Mouse (Mus musculus) kidney, postnatal 25 days (tissue): ENCODE data around the gene Bloc1s5.
A peak's percentile ranks its signal among the peaks of the same experiment; 100 is the strongest.
"Not testable (repeated sequence)": the region's sequence is repeated elsewhere in the genome, so short reads cannot be mapped to it uniquely, and the experiment has no call there.

Experiments
- DNase-seq, 2 experiments: peaks; one replicate each; pipeline ENCODE4 v3.0.0; 2021; ENCODE audit warnings: mixed read lengths in 2 of 2

The Bloc1s5 gene

DNA sequence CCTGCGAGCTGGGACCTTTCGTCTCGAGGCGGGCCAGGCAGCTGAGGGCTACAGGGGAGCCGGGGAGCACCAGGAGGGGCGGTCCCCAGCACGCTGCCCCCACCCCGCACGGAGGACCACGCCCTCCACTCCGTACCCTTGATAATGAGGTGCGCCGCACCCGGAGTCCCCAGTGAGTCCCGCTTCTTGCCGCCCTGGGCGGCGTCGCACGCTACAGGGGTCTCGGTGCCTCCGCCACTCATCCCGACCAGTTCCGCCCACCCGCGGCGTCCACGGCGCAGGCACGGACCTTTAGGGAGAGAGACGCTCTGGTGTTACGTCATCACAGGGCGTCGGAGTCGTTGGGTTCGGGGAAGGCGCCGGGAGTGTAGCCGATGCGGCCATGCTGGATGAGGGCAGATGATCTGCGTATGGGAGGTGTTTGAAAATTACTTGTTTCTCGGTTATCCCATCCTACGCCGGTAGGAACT lies at the start of gene Bloc1s5:
Bloc1s5 (minus strand) TSS at position 310 of the 470 bp plus-strand sequence.
- DNase-seq, result peak; percentile 97 to 98

DNA sequence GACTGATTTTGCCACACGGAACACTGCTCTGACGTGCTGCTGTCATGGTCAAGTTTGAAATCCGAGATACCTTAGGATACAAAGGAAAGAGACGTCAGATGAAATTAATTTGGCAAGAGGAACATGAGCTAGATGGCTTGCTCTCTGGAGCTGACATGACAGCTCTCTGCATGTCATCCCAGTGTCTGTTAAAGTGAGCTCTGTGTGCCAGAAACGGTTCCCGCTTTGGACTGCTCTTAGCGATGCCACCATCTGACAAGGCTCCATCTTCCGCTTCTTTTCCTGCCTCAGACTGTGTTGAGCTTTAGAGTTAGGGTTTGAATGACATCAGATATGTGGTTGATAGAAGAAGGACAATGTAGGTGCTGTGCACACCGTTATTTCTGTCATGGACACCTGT lies 37.4 kb upstream of the Bloc1s5 start:
- no peak for DNase-seq

DNA sequence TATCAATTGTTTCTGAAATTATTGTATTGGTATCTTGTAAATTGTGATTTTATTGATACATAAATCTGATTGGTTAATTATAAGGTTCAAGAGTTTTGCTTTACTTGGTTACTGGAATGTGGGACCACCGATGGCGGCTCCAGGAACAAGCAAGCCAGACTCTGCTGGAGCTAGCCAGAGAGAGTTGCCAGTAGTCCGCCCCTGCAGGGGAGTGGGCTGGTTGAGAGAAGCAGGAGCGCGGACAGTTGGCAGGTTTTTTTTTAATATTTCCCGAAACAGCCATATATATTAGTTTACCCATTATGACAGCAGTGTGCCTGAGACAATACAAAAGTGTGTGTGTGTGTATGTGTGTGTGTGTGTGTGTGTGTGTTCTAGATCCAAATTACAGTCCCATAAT lies 36.5 kb upstream of the Bloc1s5 start:
- not testable (repeated sequence) for DNase-seq

DNA sequence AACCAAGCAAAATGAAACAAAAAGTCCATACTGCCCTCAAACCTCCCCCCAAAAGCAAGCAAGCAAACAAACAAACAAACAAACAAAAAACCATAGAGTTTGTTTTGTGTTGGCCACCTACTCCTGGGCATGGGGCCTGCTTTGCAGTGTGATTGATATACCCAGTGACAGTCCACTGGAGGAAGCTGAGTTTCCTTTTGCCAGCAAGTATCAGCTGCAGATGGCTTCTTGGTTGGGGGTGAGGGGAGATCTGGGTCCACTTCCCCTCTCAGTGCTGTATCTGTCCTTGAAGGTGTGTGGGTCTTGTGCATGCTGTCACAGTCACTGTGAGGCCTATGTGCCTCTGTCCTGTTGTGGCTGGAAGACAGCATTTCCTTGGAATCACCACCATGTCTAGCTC lies 35.1 kb upstream of the Bloc1s5 start:
- DNase-seq, result no peak

DNA sequence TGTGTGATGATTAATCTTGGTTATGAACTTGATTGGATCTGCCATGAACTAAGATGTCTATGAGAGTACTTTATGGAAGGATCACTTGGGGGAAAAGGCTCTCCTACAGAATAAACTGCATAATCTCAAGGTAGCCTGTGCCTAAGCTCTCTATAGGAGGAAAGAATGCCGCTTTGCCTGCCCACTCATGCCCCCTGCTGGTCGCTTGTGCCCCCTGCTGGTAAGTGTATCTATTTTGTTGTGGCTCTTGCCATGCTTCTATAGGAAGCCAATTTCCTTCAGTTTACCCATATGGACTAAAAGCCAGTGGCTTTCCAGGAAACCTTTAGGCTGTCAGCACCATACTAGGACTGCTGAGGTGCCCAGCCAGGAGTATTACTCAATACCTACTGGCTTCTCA lies 33.6 kb upstream of the Bloc1s5 start:
- peak; percentile 40 to 61 for DNase-seq

DNA sequence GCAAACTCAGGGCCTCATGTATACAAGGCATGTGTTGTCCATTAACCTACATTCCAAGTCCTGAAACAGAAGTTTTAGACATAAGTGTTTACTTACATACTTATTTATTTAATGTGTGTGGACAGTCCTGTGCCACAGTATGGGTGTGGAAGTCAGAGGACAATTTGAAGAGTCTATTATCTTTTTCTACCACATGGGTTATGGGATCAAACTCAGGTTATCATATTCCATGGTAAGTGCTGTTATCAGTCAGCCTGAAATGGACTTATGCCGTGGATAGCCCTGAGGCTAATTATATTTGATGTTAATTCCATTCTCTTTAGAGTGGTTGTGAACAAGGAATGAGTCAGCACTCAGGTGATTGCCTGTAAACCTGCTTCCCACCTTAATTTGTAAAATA lies 29.8 kb upstream of the Bloc1s5 start:
- no peak for DNase-seq

DNA sequence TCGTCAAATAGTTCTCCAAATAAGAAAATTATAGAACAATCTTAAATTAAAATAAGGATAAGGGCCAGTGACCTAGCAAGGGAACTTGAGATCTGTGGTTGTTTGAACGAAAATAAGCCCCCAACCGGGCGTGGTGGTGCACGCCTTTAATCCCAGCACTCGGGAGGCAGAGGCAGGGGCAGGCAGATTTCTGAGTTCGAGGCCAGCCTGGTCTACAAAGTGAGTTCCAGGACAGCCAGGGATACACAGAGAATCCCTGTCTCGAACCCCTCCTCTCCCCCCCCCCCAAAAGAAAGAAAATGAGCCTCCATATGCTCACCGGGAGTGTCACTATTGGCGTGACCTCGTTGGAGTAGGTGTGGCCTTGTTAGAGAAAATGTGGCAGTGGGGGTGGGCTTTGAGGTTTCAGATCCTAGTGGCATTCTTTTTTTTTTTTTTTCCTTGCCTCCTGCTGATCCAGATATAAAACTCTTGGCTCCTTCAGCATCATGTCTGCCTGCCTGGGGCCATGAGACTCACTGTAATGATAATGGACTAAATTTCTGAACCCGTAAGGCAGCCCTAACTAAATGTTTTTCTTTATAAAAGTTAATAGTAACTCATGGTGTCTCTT lies 24.7 kb upstream of the Bloc1s5 start:
- DNase-seq, result no peak

DNA sequence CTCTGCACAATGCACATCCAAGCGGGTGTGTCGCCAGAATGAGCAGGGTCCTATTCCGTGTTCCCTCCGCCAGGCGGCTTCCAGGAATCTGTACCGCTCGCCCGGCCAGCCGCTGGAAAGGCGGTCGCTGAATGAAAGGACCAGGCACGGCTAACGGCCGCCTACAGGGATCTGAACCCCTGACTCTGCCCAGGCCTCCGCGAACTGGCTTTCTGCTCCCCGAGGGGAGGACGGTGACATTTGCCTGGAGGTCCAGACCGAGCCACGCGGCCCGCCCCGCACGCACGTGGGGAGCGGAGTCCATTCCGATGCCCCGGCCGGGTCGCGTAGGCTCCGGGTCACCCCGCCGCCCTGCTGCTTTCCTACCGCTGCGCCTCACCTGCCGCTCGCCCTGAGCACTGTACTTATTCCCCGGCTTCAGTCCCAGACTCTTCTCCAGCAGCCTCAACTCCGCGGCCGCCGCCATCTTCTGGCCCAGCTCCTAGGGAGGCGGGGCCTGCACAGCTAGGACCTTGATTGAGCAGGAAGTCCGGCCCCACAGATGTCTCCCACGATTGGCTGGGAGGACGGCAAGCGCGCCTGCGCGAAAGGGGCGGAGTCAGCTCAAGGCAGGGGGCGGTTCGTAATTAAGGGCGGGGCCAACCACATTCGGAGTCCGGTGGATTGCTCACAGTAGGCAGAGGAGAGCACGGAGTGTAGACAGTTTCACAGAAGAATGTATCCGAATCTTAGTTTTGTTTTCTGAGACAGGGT lies 23.8 kb upstream of the Bloc1s5 start, which contains the start of gene Eef1e1:
Eef1e1 (minus strand) TSS at position 531 of the 753 bp plus-strand sequence.
- DNase-seq, result peak; percentile 94 to 97

DNA sequence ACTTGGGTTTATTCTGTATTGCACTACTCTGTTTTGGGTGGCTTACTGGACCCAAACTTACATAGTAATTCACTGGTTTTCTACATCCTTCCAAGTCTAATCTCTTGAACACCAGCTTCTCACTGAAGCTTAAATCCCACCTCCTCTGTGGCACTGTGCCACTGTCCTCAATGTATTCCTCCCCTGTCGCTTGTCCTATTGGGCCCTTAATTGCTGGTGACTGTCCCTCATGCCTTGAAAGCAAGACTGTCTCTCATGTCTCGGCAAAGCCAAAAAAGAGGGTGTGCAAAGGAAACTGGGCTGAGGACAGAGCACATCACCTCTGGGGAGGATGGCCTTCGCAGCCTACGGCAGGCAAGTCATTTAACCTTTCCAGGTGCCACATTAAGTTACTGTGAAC lies 23.0 kb upstream of the Bloc1s5 start:
- no peak for DNase-seq

DNA sequence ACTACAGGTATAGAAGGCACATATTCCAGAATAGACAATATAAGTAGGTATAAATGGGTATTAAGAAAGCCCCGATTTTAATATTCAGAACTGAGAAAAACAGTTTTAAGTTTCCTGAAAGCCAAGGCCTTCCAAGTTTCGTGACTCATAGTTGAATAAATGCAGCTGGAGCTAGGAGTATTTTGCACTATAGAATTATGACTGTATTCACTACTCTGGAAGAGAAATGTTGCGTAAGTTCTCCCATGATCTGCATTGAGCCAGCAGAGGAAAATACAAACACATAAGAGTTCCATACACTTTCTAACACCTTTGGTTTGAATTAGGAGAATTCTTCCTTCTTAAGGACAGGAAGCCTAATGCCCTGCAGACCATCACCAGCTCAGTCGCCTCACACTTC lies 15.4 kb upstream of the Bloc1s5 start:
- DNase-seq, result no peak

DNA sequence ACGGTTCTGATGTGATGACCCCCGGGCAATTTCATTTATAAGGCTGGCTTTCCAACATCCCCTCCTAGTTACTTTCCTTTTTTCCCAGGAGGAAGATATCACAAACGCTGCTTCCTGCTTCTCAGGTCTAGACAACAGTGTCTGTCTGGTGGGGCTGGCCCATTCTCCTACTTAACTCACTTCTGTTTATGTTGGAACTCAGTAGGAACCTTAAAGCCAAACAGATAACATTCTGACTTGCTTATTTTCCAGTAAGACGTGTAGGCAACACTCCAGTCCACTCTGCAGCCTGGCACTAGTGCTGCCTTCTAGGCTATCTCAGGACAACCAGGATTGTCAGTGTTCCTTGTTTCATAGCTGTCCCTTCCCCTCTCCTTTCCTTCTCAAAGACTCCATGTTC lies 14.2 kb upstream of the Bloc1s5 start:
- no peak for DNase-seq

DNA sequence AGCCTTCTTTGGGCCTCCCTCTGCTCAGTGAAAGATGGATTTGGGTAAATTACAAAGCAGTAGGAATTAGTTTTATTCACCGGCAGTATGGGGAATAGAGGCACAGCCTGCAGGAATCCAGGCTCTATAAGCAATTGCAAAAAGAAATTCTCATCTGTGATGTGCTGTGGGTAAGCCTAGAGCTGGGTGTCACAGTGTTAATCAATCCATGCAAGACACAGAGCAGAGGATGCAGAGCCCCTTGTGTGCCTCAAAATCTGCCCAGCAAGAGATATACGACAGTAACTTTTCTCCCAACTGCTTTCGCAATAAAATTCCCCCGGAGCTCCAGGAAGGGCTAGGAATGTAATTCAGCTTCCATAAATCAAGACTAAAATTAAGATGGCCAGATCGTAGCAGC lies 6.5 kb upstream of the Bloc1s5 start:
- DNase-seq, result no peak

DNA sequence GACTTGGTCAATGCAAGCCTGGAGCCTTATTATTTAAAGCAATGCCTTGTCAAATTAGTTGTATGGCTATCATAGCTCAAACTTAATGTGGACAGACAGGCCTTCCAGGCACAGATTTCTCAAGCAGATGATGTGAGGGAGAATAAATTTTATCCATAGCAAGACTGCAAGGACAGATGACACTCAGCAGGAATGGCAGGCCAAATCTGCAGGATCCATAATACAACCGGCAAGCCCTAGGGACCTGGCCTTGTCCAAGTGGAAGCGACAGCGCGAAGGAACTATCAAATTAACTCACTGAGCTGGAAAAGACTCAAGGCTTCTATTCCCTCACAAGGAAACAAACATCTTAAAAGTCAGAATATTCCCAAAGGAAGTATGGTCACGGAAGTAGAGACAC lies 6.1 kb upstream of the Bloc1s5 start:
- DNase-seq, result no peak

DNA sequence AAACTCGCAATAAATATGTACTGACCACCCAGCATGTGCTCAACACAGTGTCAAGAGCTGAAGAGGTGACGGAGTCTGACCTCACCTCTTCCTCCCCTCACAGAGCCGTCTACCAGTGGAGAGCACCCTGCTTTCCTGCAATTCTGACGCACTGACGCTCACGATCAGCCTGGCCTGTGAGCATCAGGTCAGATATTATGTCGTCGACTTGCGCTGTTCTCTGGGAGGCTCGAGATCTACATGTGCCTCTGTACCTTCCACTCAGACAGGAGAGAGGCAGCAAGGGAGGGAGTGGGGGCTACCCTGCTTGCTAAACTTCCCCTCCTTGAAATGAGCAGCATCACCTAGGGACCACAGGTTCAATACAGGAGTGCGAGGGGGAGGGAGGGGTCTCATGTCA lies 3.8 kb upstream of the Bloc1s5 start:
- DNase-seq, result no peak

DNA sequence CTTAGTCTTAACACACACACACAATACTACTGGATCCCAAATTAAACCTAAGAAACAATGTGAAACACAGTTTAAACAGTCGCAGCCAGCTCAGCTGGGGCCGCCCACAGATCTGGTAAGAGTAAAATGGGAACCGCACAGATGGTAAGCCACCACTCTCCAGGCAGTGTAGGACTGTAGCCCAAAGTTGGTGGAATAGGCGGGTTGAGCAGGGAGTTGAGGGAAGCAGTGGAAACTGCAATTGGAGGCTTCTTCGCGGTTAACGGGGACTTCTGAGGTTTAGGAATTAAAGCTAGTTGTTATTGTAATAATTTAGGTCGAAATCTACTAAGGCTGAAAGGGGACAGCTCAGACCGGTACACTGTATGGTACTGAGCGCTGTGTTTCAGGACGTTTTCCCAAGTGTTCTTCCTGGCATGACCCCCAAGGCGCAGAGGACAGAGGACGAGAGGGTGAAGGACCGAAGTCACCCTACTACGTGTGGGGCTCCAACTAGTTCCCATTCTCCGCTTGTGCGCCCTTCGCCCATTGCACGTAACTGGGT lies 581 bp downstream of the Bloc1s5 start:
- no peak for DNase-seq

DNA sequence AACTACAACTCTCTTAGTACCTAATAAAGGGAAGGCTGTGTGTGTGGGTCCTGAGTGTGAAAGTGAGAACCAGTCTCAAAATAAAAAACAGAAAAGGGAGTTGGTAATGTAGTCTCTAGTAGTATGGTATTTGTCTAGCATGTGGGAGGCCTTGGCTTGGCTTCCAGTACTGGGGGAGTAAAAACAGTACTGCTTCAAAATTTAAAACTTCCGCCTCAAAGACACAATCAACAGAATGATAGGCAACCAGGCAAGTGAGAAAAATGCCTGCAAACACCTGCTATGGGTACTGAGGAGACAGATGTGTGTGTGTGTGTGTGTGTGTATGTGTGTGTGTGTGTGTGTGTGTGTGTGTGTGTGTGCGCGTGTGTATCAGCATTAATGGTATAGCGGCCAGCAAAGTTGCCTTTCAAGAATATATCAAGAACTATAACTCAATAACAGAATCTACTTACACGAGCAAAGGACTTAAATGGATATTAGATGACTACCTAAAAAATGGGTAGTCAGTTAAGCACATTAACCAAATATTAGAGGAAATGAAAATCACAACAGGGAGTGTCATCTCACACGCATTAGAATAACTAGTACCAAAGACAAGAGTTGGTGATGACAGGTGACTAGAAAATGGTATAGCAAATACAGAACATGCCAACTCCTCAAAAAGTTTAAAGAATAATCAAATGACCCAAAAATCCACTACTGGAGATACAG lies 1.5 kb downstream of the Bloc1s5 start:
- DNase-seq, result no peak

DNA sequence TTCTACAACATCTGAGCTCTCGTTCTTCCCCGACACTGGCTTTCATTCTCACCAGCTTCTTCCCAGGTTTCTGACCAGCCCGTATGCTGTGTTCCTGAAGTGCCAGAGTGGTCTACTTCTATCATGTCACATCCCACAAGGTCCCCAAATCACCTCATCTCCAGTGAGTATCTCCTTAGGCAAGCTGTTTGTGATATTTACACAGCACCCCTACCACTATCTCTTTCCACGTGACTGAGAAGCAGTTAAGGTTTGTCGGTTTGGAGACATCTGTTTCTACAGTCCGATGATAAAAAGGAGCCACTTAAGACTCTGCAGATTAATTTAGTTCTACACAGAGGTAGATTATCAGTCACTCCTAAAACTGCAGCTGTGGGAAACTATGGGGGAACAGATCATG lies 2.4 kb downstream of the Bloc1s5 start:
- DNase-seq, result no peak

DNA sequence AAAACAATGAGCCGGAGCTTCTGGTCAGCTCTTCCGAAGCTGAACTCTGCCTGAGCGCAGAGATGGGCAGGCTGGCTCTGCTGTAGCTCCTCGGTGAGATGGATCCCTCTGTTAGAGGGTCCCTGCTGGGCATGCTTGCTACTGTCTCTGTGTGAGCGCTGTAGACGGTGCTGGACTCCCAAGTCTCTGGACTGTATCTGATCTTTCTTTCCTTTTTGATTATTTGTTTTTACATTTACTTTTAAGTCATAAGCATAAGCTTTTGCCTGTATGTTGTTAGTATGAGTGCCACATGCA lies 8.7 kb downstream of the Bloc1s5 start:
- no peak for DNase-seq

DNA sequence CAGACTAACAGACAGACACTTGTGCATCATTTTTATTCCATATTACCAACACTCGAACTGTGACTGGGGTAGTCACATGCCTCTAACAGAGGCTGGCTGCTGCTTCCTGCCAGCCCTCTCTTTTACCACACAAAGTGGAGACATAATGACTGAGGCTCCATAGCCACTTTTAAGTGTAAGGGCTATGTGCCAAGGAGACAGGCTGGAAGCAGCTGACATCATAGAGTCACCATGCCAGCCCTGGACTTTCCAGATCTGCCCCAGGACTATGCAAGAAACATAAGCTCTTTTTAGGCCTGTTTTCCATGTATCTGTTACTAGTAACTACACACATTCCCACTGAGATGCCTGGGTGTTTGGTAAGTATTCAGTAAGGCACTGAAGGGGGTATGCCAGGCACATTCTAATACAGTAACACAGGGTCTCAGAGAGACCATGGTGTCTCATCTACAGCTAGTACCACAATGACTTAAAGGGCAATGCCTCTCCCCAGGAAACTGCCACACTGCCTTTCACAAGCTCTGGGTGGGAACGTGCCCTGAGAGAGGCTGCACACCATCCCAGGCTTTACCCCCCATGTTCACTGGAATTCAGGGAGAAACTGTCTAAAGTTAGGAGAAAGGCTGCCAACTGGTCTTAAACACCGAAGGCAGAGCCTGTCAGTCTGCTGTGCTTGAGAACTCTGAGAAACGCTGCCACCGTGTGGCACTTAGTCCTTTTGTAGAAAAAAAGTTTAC lies 9.2 kb downstream of the Bloc1s5 start:
- DNase-seq, result peak; percentile 49 to 55

DNA sequence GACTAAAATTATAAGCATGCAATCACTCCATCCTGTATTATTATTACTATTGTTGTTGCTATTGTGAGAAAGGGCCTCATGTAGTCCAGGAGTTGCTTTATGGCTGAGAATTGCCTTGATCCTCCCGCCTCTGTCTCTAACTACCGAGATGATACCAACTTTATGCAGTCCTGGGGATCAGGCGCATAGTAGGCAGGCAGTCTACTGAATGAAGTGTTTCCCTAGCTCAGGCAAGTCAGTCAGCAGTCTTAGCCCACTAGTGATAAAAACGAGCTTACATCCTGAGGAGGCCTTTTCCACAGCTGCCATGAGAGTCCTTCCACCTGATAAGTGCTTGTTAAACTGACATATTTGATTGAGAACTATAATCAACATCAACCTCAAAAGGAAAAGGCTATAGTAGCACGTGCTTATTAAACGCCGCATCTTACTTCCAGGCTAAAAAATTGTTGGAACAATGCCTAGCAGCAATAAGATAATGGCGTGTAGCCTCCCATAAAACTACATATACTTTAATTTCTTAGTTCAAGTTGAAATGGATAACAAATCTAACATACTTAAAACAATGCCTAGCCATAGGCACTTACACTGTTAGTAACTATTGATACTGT lies 10.5 kb downstream of the Bloc1s5 start:
- no peak for DNase-seq

DNA sequence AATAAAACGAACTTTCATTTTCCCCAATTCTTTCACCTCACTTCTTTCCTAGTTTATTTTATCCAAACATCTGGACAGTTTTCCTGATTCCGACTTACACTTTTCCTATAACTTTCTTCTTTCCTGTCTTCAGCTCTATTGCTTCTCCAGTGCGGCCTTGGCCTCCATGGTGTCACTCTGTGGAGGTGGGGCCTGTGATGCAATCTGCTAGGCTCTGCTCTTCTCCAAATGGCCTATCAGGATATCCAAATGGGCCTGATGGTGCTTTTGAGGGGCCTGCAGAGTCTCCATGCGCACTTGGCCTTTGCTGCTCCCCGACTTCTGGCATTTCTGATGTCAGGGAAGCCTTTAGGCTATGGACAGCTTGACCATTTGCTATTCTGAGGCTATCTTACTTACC lies 11.6 kb downstream of the Bloc1s5 start:
- no peak for DNase-seq

DNA sequence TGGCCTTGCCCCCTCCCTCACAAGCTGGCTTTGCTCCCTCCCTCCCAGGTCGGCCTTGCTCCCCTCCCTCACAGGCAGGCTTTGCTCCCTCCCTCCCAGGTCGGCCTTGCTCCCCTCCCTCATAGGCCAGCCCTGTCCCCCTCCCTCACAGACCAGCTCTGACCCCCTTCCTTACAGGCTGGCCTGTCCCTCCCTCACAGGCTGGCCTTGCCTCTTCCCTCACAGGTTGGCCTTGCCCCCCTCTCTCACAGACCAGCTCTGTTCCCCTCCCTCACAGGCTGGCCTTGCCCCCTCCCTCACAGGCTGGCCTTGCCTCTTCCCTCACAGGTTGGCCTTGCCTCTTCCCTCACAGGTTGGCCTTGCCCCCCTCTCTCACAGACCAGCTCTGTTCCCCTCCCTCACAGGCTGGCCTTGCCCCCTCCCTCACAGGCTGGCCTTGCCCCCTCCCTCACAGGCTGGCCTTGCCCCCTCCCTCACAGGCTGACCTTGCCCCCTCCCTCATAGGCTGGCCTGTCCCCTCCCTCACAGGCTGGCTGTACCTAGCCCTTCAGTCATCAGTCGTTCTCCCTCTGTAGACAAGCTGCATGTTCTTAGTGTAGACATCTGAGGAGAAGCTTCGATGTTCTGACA lies 16.8 kb downstream of the Bloc1s5 start:
- DNase-seq, result not testable (repeated sequence)
